Mouse (Mus musculus) brain, embryonic 14.5 days (tissue): ENCODE data around the gene Cacng7.

Experiments
- CTCF ChIP-seq: fragments of 200-500 bp; IDR thresholded peaks from 2 replicates; pipeline ENCODE4 v1.5.1; 2012; ENCODE audit warnings: inconsistent platforms, mild to moderate bottlenecking, moderate library complexity, borderline replicate concordance; ENCODE audit not compliant: insufficient read depth, insufficient read length; ENCODE audit errors: extremely low read depth
- POLR2A ChIP-seq: fragments of 200-500 bp; IDR thresholded peaks from 2 replicates; pipeline ENCODE4 v1.6.1; 2012; ENCODE audit warnings: mild to moderate bottlenecking, inconsistent platforms, borderline replicate concordance; ENCODE audit not compliant: poor library complexity, insufficient read depth, insufficient read length, severe bottlenecking; ENCODE audit errors: extremely low read depth

- no peak for TF ChIP-seq POLR2A
- no peak for TF ChIP-seq CTCF
Measured at GRCm38 (mm10) chr7:3399937-3400336, 67.2 kb downstream of the Cacng7 start.
